Mouse (Mus musculus) Muller cell, postnatal 12 days (primary cell): ENCODE data around the gene Zbtb16.

ENCODE experiments used
- DNase-seq: peaks from one replicate; pipeline ENCODE4 v3.0.0-alpha.2; 2015; ENCODE audit errors: inconsistent ontology term

Zbtb16 gene

GRCm38 (mm10) chr9:48744451-48744850 lies 91.6 kb downstream of the Zbtb16 start:
- DNase-seq: no peak

- DNase-seq: no peak
Observed at GRCm38 (mm10) chr9:48743338-48744285, 92.4 kb downstream of the Zbtb16 start.

GRCm38 (mm10) chr9:48742150-48742549 lies 93.9 kb downstream of the Zbtb16 start:
- no peak for DNase-seq

GRCm38 (mm10) chr9:48741433-48742077 lies 94.5 kb downstream of the Zbtb16 start:
- no peak for DNase-seq

GRCm38 (mm10) chr9:48740732-48741255 lies 95.2 kb downstream of the Zbtb16 start:
- DNase-seq: no peak

GRCm38 (mm10) chr9:48740098-48740505 lies 95.9 kb downstream of the Zbtb16 start:
- DNase-seq: peak; percentile 97

GRCm38 (mm10) chr9:48738795-48739476 lies 97.1 kb downstream of the Zbtb16 start:
- DNase-seq: no peak

GRCm38 (mm10) chr9:48737911-48738310 lies 98.1 kb downstream of the Zbtb16 start:
- DNase-seq: no peak

GRCm38 (mm10) chr9:48737210-48737850 lies 98.7 kb downstream of the Zbtb16 start:
- peak; percentile 78 for DNase-seq

- DNase-seq: no peak
Observed at GRCm38 (mm10) chr9:48736361-48737209, 99.4 kb downstream of the Zbtb16 start.

- no peak for DNase-seq
Observed at GRCm38 (mm10) chr9:48735466-48736312, 100.3 kb downstream of the Zbtb16 start.

GRCm38 (mm10) chr9:48734725-48735465 lies 101.1 kb downstream of the Zbtb16 start:
- no peak for DNase-seq

GRCm38 (mm10) chr9:48733817-48734544 lies 102.0 kb downstream of the Zbtb16 start:
- DNase-seq: peak; percentile 95

GRCm38 (mm10) chr9:48733083-48733482 lies 102.9 kb downstream of the Zbtb16 start:
- no peak for DNase-seq

GRCm38 (mm10) chr9:48731651-48732536 lies 104.1 kb downstream of the Zbtb16 start:
- DNase-seq: no peak

GRCm38 (mm10) chr9:48730446-48730979 lies 105.5 kb downstream of the Zbtb16 start:
- DNase-seq: no peak

GRCm38 (mm10) chr9:48729471-48729870 lies 106.6 kb downstream of the Zbtb16 start:
- no peak for DNase-seq
